Mouse (Mus musculus) small intestine, adult 2 months (tissue): ENCODE data around the gene Atp6v1f.

Source experiments
- CTCF ChIP-seq: fragments of 200-500 bp; IDR thresholded peaks from 2 replicates; pipeline ENCODE4 v1.5.1; 2012; ENCODE audit warnings: low read depth, mild to moderate bottlenecking, control low read depth, inconsistent platforms, low read length, moderate library complexity, mixed read lengths; ENCODE audit not compliant: insufficient replicate concordance, insufficient read length; ENCODE audit errors: extremely low read depth
- POLR2A ChIP-seq: fragments of 200-500 bp; IDR thresholded peaks from 2 replicates; pipeline ENCODE4 v1.6.1; 2012; ENCODE audit warnings: low read depth, mild to moderate bottlenecking, control low read depth, inconsistent platforms, low read length, moderate library complexity

- TF ChIP-seq CTCF (no peak), POLR2A (no peak)
These were observed 41.2 kb upstream of the Atp6v1f start for GRCm38 (mm10) chr6:29426331-29426730.
